Mouse (Mus musculus): ENCODE measurements at regions not wholly inside any gene's neighbourhood (a gene's known extent, or its start where the extent isn't known, plus 50 kb on each side); places are given as distances from the start of the nearest gene placed in this dataset.

DNA sequence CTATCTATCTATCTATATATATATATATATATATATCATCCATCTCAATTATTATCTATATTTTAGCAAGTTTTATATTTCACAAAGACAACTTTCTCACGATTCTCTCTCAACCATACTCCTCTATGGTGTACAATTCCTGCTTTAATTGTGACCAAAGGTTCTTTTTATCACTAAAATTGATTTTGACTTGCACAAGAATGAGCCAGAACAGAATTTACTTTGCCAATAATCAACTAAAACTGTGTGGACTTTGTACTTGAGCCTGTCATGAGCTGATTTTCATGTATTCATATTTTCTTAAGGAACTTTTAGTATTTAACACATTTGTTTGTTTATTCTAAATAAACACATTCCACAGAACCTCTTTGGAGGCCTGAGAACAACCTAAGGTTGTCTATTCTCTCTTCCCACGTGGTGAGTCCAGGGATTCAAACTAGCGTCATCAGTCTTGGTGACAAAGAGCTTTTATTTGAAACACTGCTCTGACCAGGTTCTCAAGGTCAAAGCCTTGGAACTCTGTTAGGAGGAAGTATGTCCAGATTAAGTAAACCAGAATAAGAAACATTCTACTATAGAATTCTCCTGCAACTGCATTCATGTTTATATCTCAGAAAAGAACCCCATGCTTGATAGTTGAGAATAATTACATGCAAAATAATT is 207.7 kb downstream of the Gm11146 start:
- no peak for ATAC-seq

GRCm38 (mm10) chr16:77393470-77393869 is 208.4 kb downstream of the Gm11146 start:
- ATAC-seq: no peak

GRCm38 (mm10) chr16:77392205-77392604 is 209.7 kb downstream of the Gm11146 start:
- ATAC-seq: no peak

DNA sequence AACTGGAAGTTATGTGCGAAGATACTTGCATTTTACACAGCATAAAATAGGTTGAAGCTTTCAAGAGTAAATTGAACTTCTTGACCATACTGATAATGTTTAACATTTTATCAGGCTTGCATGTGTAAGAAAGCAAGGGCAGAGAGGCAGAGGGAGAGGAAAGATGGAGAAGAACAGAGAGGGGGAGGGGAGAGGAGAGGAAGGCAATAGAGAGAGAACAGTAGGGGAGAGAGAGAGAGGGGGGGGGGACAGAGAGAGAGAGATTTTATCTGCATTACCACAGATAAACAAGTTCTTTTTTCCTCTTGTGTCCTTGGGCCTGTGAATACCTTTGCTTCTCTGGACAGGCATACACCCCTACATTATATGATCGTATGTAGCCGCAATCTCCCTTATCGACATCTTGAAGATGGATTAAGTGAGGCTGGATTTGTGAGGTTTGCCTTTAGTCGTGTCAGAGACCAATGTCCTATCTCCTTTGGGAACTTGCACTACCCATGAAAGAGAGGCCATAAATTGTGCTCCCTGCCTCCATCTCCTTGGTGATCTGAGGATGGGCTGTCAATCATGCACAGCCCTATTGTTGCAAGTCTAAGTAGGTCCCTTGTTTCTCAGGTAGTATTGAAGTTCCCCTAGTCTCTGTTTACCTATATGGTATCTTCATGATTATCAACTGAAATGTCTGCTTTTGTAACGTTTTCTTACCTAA is 217.7 kb downstream of the Gm11146 start:
- no peak for ATAC-seq

- no peak for ATAC-seq
These were observed 219.1 kb downstream of the Gm11146 start for GRCm38 (mm10) chr16:77382790-77383189.

DNA sequence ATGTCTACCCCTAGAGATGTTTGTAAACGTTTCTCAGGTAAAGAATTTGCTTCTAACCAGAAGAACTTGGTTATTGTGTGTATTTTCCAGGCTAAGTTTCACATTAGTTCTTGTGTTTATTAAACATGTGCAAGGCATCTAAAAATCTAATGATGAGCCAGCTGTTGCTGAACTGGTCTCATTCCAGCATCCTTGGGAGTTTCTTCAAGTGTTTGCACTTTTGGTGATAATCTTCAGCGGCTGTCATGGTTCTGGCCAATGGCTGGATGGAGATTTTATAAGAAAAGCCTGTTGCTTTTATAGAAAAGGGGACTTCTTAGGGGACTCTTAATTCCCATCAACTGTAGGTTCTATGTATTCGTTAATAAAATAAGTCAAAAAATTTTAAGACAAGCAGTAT is 229.1 kb downstream of the Gm11146 start:
- no peak for ATAC-seq

GRCm38 (mm10) chr16:77369810-77370209 is 232.1 kb downstream of the Gm11146 start:
- ATAC-seq: no peak

GRCm38 (mm10) chr16:77365254-77365653 is 236.6 kb downstream of the Gm11146 start:
- no peak for ATAC-seq

DNA sequence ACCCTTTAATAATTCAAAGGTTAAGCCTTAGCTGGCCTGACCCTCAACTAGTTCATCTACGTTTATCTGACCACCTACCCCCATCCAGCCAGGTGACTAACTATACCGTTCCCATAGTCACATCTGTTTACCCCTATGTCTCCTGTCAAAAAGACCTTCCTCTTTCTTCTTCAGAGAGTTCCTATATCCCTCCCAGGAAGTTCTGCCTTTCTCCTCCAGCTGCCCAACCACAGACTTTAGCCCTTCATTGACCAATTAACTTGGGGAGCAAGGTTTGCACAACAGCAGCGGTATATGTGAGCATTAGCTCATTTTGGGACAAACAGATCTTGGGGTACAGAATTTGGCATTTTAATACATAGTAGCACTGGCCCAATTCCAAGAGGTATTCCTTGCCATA is 237.5 kb downstream of the Gm11146 start:
- no peak for ATAC-seq

GRCm38 (mm10) chr16:77359190-77359589 is 242.7 kb downstream of the Gm11146 start:
- no peak for ATAC-seq

- ATAC-seq: no peak
These were observed 246.6 kb downstream of the Gm11146 start for GRCm38 (mm10) chr16:77355260-77355659.

- ATAC-seq: no peak
These were observed 247.6 kb downstream of the Gm11146 start for GRCm38 (mm10) chr16:77354201-77354712.

GRCm38 (mm10) chr16:77346128-77346527 is 255.8 kb downstream of the Gm11146 start:
- no peak for ATAC-seq

DNA sequence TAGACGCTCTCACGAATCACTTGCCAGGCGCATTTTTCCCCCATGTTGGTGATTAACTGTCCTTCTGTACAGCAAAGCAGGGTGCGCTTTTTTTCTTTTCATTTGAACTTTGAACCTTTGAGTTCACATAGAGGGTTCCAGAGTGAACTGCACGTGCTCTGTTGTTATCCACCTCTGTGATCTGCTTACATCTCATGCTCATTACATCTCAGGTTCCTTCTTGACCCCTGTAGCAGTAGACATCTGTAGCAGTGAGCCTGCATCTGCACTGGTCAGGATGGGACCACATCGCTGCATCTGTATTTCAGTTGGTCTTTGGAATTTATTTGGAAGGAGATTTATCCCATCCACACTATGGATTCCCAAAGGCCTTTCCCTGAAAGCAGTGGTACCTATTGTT is 269.6 kb downstream of the Gm11146 start:
- no peak for ATAC-seq

DNA sequence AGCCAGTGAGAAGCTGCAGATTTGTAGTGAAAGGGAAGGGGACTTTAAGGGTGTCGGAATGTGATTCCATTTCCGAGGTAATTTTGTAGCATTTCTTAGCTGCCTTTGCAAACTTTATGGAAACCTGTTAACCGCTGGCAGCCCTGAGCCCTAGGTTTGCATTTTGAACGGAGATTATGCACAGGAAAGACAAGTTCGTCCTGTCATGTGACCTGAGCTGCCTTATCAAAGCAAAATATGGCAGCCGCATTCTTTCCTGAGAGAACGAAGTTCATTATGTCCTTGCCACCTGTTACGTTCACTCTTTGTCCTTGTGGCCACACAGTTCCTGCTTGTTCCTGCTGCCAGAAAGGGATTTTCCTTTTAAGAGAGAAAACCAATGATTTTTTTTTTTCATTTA is 270.9 kb downstream of the Gm11146 start:
- no peak for ATAC-seq

DNA sequence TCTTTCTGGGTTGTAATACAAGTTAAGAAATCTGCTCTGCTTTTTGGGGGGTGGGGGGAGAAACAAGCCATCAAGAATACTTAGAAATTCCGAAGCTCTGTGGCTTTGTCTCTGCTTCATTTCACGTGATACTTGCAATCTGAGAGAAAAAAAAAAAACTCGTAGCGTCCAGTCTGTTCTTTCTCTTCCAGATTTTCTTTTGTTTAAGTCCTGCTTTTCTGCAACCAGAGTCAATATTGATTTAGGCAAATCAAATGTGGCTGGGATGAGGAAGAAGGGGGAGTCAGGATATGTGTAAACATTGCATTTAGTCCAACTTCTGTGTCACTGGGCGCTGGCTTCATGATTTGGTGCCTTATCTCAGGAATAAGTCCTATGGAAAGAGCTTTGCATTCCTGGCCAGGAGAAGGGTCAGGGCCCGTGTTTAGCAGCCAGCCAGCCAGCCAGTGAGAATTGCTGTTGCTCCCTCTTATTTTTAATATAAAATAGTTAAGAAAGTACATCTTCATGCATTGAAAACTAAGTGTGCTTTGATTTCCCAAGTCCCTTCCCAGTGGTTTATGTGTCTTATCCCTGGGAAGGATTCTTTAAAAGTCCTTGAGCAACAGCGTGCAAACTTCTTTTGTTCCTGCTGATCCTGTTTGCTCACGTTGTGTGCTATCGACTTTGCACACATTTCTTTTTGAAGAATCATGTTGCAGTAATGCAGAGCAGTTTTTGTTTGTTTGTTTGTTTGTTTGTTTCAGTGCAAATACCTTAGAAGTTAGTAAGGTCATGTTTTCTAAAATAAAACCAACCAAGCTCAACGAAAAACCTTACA is 272.0 kb downstream of the Gm11146 start:
- ATAC-seq: no peak

DNA sequence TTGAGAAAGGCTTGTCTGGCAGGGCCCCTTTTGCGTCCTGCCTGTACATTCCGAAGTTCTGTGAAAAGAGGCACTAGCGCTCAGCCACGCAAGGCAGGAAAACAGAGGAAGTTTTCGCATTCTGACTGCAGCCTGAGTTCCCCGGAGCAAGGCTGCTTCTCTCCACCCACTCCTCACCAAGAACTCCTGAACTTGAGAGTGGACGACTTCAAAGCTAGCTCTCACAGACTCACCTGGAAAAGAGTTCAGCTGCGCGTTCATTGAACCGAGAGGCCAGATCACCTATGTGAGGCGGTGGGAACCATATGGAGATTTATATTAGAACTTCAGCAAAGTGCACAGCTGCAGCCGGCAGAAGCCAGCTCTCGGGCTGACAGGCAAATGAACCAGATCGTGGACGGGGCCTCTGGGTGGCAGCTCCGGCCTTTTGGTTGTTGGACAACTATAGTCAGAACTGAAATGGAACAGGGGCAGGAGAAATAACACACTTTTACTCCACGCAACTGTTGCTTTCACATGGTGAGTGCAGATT is 272.7 kb downstream of the Gm11146 start:
- no peak for ATAC-seq

DNA sequence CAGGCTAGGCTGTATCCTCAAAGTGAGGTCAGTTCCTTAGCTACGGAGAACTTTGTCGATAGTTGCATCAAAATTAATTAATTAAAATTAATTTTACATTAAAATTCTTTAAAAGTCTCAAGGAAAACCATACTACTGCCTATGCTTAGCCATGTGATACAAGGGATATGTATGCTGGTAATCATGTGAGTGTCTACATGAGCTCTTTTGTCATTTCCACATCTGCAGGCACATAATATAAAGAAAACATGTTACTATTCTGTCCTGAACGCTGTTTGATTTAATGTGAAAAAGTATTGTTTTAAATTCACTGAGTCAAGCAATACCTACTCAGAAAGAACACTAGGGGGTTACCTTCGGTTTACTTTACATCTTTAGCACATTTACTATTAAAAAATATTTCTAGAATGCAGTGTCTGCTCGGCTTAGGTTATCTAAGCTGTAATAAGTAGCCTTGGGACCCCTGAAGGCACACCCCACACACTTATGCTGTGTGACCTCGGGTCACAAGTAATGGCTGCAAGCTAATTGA is 273.2 kb downstream of the Gm11146 start:
- no peak for ATAC-seq

GRCm38 (mm10) chr16:77328049-77328448 is 273.8 kb downstream of the Gm11146 start:
- ATAC-seq: no peak

DNA sequence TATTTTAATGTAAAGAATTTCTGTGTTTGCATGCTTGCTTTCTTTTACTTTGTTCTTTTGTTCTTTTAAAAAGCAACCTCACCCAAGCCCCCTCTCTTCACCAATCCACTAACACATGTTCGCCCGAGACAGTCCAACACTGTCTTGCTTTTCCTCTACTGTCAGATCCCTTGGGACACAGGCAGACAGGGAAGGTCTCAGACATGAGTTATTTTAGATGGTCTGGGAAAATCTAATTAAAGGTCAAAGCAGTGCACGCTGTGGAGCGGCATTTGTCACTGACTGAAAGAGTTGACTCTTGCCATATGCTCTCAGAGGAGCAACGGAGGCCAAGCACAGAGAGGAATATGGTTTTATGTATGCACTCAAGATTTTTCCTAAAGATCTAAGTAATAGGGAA is 279.6 kb downstream of the Gm11146 start:
- no peak for ATAC-seq

DNA sequence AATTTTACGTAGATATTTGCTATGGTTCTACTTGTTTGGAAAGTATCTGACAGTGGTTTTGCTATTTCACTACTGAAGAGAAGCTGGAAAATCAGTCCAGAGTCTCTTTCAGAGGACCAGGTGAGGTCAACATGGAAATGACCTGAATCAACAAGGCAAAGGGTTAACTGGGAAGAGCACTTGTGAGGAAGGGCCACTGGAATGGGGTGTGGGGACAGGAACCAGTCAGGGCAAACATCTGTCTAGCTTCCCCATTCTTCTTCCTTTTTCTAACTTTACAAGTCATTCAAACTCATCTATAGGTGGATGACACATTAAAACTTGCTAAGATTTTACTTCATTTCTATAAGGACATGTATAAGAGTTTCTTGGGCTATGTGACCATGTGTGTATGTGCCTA is 283.7 kb downstream of the Gm11146 start:
- ATAC-seq: no peak

DNA sequence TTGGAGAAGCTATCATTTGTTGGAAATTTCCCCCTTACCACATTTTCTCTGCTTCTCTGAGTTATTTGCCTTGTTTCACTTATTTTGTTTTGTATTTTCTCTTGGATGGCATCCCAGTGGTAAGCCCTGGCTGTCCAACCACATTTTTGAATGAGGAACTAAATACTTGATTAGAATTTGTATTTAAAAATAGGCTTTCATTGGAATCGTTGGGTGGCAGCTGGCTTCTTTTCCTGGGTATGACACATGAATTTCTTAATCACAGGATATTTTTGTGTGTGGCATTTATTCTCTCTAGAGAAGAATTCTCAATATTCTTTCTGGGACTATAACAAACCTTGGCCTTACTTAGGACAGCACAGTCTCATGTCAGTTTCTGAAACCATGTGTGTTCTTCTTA is 286.5 kb downstream of the Gm11146 start:
- no peak for ATAC-seq

GRCm38 (mm10) chr16:77313195-77313594 is 288.7 kb downstream of the Gm11146 start:
- no peak for ATAC-seq

All from activated CD4-positive, CD25-positive, alpha-beta regulatory T cell, adult 4 months (primary cell).